Mouse (Mus musculus) stomach, postnatal 0 days (tissue): ENCODE data around the gene Siae. TPM values are rescaled to one million over a fixed set of nuclear protein-coding genes. Genes with fewer than 3 reads are reported as not detected.

ENCODE experiments used
- ATAC-seq: fragments of 200-750 bp; cut with Nextera tagmentation; 2 replicates; pipeline ENCODE4 v1.8.0; 2017; ENCODE audit not compliant: low FRiP score, low TSS enrichment
- DNase-seq: peaks from one replicate; pipeline ENCODE4 v3.0.0-alpha.2; 2016; ENCODE audit warnings: low spot score
- H3K27ac ChIP-seq: fragments of 300-500 bp; sonication (generic); replicated peaks from 2 replicates; pipeline ENCODE4 v1.5.1; 2014; ENCODE audit warnings: mild to moderate bottlenecking, control low read depth
- H3K27me3 ChIP-seq: fragments of 300-500 bp; sonication (generic); 2 replicates; pipeline ENCODE4 v1.6.1; 2014; ENCODE audit warnings: low read length; ENCODE audit not compliant: control insufficient read depth, insufficient read depth
- H3K36me3 ChIP-seq: fragments of 300-500 bp; sonication (generic); 2 replicates; pipeline ENCODE4 v1.6.1; 2014; ENCODE audit warnings: low read length, mixed read lengths; ENCODE audit not compliant: control insufficient read depth, insufficient read depth
- H3K4me1 ChIP-seq: fragments of 300-500 bp; sonication (generic); replicated peaks from 2 replicates; pipeline ENCODE4 v1.6.1; 2014; ENCODE audit warnings: antibody characterized with exemption; ENCODE audit not compliant: control insufficient read depth, insufficient read depth
- H3K4me2 ChIP-seq: fragments of 300-500 bp; sonication (generic); replicated peaks from 2 replicates; pipeline ENCODE4 v1.6.1; 2014; ENCODE audit warnings: low read depth, mild to moderate bottlenecking, control low read depth, moderate library complexity
- H3K4me3 ChIP-seq: fragments of 300-500 bp; sonication (generic); 2 replicates; pipeline ENCODE4 v1.5.1; 2014; ENCODE audit warnings: low read depth, low read length, control low read depth
- H3K9ac ChIP-seq: fragments of 300-500 bp; sonication (generic); 2 replicates; pipeline ENCODE4 v1.6.1; 2014; ENCODE audit warnings: mild to moderate bottlenecking, low read length, control low read depth, mixed read lengths
- H3K9me3 ChIP-seq: fragments of 300-500 bp; sonication (generic); 2 replicates; pipeline ENCODE4 v1.6.1; 2016; ENCODE audit warnings: low read length; ENCODE audit not compliant: control insufficient read depth
- CTCF ChIP-seq: IDR thresholded peaks from 2 replicates; pipeline ENCODE4 v1.5.1; 2016; ENCODE audit warnings: antibody characterized with exemption, low read depth, mild to moderate bottlenecking, moderate library complexity
- EP300 ChIP-seq: optimal IDR thresholded peaks from 2 replicates; pipeline ENCODE3; 2016; ENCODE audit warnings: antibody characterized with exemption
- WGBS: fragments of 180-500 bp; shearing (Covaris S2); extraction: QIAGEN DNeasy Blood & Tissue Kit; methylation state at CpG from one replicate; pipeline ENCODE4 v1.1.7; 2014; 5-methylcytosine and 5-hydroxymethylcytosine counted together
- polyA plus RNA-seq: library from polyadenylated mRNA; unstranded; fragments of >200 nt; fragmentation: Nextera tagmentation; extraction: Ambion mirVana; gene quantifications from 2 replicates; pipeline ENCODE4 v1.2.1, GENCODE M21; 2015

The Siae gene
- polyA plus RNA-seq, 1 experiment from 2014 or later = 6.9 TPM

GRCm38 (mm10) chr9:37593690-37594089, 38.2 kb downstream of the Siae start:
- Histone ChIP-seq H3K9ac (no peak overlapping the region), H3K4me1 (no peaks in the 10 kb centered on the region), H3K27ac (no peak overlapping the region), H3K9me3 (no peaks in the 10 kb centered on the region), H3K4me2 (no peak overlapping the region), H3K36me3 (no peaks in the 10 kb centered on the region), H3K4me3 (no peak overlapping the region), H3K27me3 (no peaks in the 10 kb centered on the region)
- WGBS = 83% methylated on average over 3 of the region's 3 CpGs
- DNase-seq (no peak), ATAC-seq (no peak)
- TF ChIP-seq EP300 (no peak), CTCF (no peak)

- H3K9ac ChIP-seq = no peak overlapping the region
- ATAC-seq = no peak
- no peak overlapping the region for H3K27ac ChIP-seq
- H3K36me3 ChIP-seq = no peaks in the 10 kb centered on the region
- no peaks in the 10 kb centered on the region for H3K4me1 ChIP-seq
- H3K27me3 ChIP-seq = no peaks in the 10 kb centered on the region
- no peaks in the 10 kb centered on the region for H3K9me3 ChIP-seq
- H3K4me2 ChIP-seq = no peak overlapping the region
- WGBS = 68% methylated on average over 1 of the region's 1 CpGs
- DNase-seq = no peak
- H3K4me3 ChIP-seq = no peak overlapping the region
- TF ChIP-seq EP300 (no peak), CTCF (no peak)
Observed at GRCm38 (mm10) chr9:37595570-37595969, 40.1 kb downstream of the Siae start.

GRCm38 (mm10) chr9:37598637-37599036, 43.1 kb downstream of the Siae start:
- ATAC-seq (no peak), DNase-seq (no peak)
- Histone ChIP-seq H3K4me1 (no peaks in the 10 kb centered on the region), H3K9ac (no peak overlapping the region), H3K4me2 (no peak overlapping the region), H3K36me3 (no peaks in the 10 kb centered on the region), H3K9me3 (no peaks in the 10 kb centered on the region), H3K27ac (no peak overlapping the region), H3K4me3 (no peak overlapping the region), H3K27me3 (no peaks in the 10 kb centered on the region)
- TF ChIP-seq EP300 = no peak
- TF ChIP-seq CTCF = no peak
- 86% methylated on average over 2 of the region's 2 CpGs for WGBS

- TF ChIP-seq EP300 (no peak), CTCF (no peak)
Observed at GRCm38 (mm10) chr9:37600538-37601205, 45.2 kb downstream of the Siae start.

GRCm38 (mm10) chr9:37605089-37605488, 49.6 kb downstream of the Siae start:
- H3K9me3 ChIP-seq = no peaks in the 10 kb centered on the region
- H3K27ac ChIP-seq = no peak overlapping the region
- TF ChIP-seq EP300 (no peak), CTCF (no peak)
- H3K4me3 ChIP-seq = no peak overlapping the region
- no peak for ATAC-seq
- H3K27me3 ChIP-seq = no peaks in the 10 kb centered on the region
- no peaks in the 10 kb centered on the region for H3K4me1 ChIP-seq
- H3K36me3 ChIP-seq = no peaks in the 10 kb centered on the region
- no peak overlapping the region for H3K9ac ChIP-seq
- H3K4me2 ChIP-seq = no peak overlapping the region
- 83% methylated on average over 3 of the region's 3 CpGs for WGBS
- DNase-seq = no peak

More at GRCm38 (mm10) chr9:37600538-37601205, 45.2 kb downstream of the Siae start:
- 87% methylated on average over 2 of the region's 2 CpGs for WGBS
- Histone ChIP-seq H3K9ac (no peak overlapping the region), H3K4me3 (no peak overlapping the region), H3K4me2 (no peak overlapping the region), H3K36me3 (no peaks in the 10 kb centered on the region), H3K27ac (no peak overlapping the region), H3K27me3 (no peaks in the 10 kb centered on the region), H3K9me3 (no peaks in the 10 kb centered on the region), H3K4me1 (no peaks in the 10 kb centered on the region)
- ATAC-seq (no peak), DNase-seq (no peak)

GRCm38 (mm10) chr9:37609558-37609957, 54.1 kb downstream of the Siae start:
- TF ChIP-seq CTCF (no peak), EP300 (no peak)
- no peak overlapping the region for H3K9ac ChIP-seq
- DNase-seq (no peak), ATAC-seq (no peak)
- no peak overlapping the region for H3K4me3 ChIP-seq
- H3K9me3 ChIP-seq = no peaks in the 10 kb centered on the region
- H3K27me3 ChIP-seq = no peaks in the 10 kb centered on the region
- 82% methylated on average over 4 of the region's 4 CpGs for WGBS
- H3K4me2 ChIP-seq = no peak overlapping the region
- H3K4me1 ChIP-seq = no peaks in the 10 kb centered on the region
- no peaks in the 10 kb centered on the region for H3K36me3 ChIP-seq
- H3K27ac ChIP-seq = no peak overlapping the region
